Mouse (Mus musculus) liver, postnatal 0 days (tissue): Measurements from ENCODE around the gene Nid1. TPM values are rescaled to one million over a fixed set of nuclear protein-coding genes. Genes with fewer than 3 reads are reported as not detected.

Experiments used
- ATAC-seq: fragments of 200-750 bp; cut with Nextera tagmentation; 2 replicates; pipeline ENCODE4 v1.8.0; 2017; ENCODE audit warnings: mild to moderate bottlenecking, moderate library complexity
- DNase-seq: peaks from one replicate; pipeline ENCODE4 v3.0.0-alpha.2; 2016
- H3K27ac ChIP-seq: fragments of 300-500 bp; sonication (generic); 2 replicates; pipeline ENCODE4 v1.5.1; 2014; ENCODE audit warnings: antibody characterized with exemption, moderate library complexity, mild to moderate bottlenecking, low read depth
- H3K27me3 ChIP-seq: fragments of 300-500 bp; sonication (generic); 2 replicates; pipeline ENCODE4 v1.6.1; 2014; ENCODE audit warnings: low read length, control low read depth, mixed read lengths; ENCODE audit not compliant: insufficient read depth
- H3K36me3 ChIP-seq: fragments of 300-500 bp; sonication (generic); replicated peaks from 2 replicates; pipeline ENCODE4 v1.6.1; 2014; ENCODE audit warnings: mild to moderate bottlenecking, control low read depth, low read length, moderate library complexity, mixed read lengths; ENCODE audit not compliant: insufficient read depth
- H3K4me1 ChIP-seq: fragments of 300-500 bp; sonication (generic); 2 replicates; pipeline ENCODE4 v1.6.1; 2014; ENCODE audit warnings: antibody characterized with exemption, mild to moderate bottlenecking, control low read depth; ENCODE audit not compliant: insufficient read depth
- H3K4me2 ChIP-seq: fragments of 300-500 bp; sonication (generic); 2 replicates; pipeline ENCODE4 v1.6.1; 2014; ENCODE audit warnings: low read depth, mild to moderate bottlenecking, low read length, moderate library complexity, mixed read lengths
- H3K4me3 ChIP-seq: fragments of 300-500 bp; sonication (generic); 2 replicates; pipeline ENCODE4 v1.5.1; 2014; ENCODE audit warnings: low read depth, low read length
- H3K9ac ChIP-seq: fragments of 300-500 bp; sonication (generic); replicated peaks from 2 replicates; pipeline ENCODE4 v1.6.1; 2014; ENCODE audit warnings: mild to moderate bottlenecking, moderate library complexity
- H3K9me3 ChIP-seq: fragments of 300-500 bp; sonication (generic); 2 replicates; pipeline ENCODE4 v1.6.1; 2016; ENCODE audit warnings: mild to moderate bottlenecking, control low read depth, low read length, mixed read lengths
- CTCF ChIP-seq: sonication (generic); IDR thresholded peaks from 2 replicates; pipeline ENCODE4 v1.5.1; 2016; ENCODE audit warnings: antibody characterized with exemption, low read depth
- EP300 ChIP-seq: IDR thresholded peaks from 2 replicates; pipeline ENCODE4 v1.6.1; 2016; ENCODE audit warnings: antibody characterized with exemption, low read depth, mild to moderate bottlenecking
- WGBS: fragments of 180-500 bp; shearing (Covaris S2); extraction: QIAGEN DNeasy Blood & Tissue Kit; methylation state at CpG from one replicate; pipeline ENCODE4 v1.1.7; 2014; ENCODE audit not compliant: insufficient replicate concordance; 5-methylcytosine and 5-hydroxymethylcytosine counted together
- polyA plus RNA-seq: library from polyadenylated mRNA; unstranded; fragments of >200 nt; fragmentation: Nextera tagmentation; extraction: Ambion mirVana; gene quantifications from 2 replicates; pipeline ENCODE4 v1.2.1, GENCODE M21; 2015

Gene Nid1
- polyA plus RNA-seq, 1 experiment from 2014 or later: 17.9 TPM

- ATAC-seq (no peak), DNase-seq (no peak)
- Histone ChIP-seq H3K4me2 (no peak overlapping the region), H3K9ac (no peak overlapping the region), H3K4me1 (peaks cover 5% of the 10 kb centered on the region; the same call in 1 of the 2 replicates), H3K9me3 (no peaks in the 10 kb centered on the region), H3K27ac (no peak overlapping the region), H3K4me3 (no peak overlapping the region), H3K36me3 (no peaks in the 10 kb centered on the region), H3K27me3 (no peaks in the 10 kb centered on the region)
- WGBS: 87% methylated on average over 3 of the region's 3 CpGs
- TF ChIP-seq EP300 (no peak), CTCF (no peak)
Measured at GRCm38 (mm10) chr13:13555196-13555595, 117.8 kb downstream of the Nid1 start.

DNA sequence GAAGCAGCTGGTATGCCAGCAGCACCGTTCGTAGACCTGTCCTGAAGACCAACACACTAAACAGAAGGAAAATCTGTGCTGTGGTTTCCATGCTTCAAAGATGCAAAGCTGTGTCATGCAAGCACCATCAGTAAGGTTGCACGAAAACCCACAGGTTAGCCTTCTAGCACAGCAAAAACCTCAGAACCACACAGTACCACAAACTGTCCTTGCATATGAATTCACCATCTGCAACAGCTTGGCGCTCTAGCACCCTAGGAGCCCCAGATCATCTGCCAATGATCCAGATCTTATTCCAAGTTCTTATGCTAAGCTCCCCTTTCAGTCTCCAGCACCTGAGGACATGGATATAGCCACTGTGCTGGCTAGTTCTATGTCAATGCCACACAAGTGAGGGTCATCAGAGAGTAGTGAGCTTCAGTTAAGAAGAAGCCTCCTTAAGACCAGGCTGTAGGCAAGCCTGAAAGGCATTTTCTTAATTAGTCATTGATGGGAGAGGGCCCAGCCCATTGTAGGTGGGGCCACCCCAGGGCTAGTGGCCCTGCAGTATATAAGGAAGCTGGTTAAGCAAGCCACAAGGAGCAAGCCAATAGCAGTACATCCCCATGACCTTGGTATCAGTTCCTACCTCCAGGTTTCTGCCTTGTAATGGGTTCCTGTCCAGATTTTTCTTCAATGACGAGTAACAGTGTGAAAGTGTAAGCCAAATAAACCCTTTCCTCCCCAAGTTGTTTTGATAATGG is 119.8 kb downstream of the Nid1 start:
- Histone ChIP-seq H3K27me3 (no peaks in the 10 kb centered on the region), H3K4me2 (no peak overlapping the region), H3K9ac (no peak overlapping the region), H3K36me3 (no peaks in the 10 kb centered on the region), H3K9me3 (no peaks in the 10 kb centered on the region), H3K4me3 (no peak overlapping the region), H3K27ac (no peak overlapping the region), H3K4me1 (peaks cover 5% of the 10 kb centered on the region; the same call in 1 of the 2 replicates)
- no peak for ATAC-seq
- 63% methylated on average over 5 of the region's 5 CpGs for WGBS
- TF ChIP-seq CTCF (no peak), EP300 (no peak)
- DNase-seq: no peak

- no peaks in the 10 kb centered on the region for H3K36me3 ChIP-seq
- no peak overlapping the region for H3K9ac ChIP-seq
- WGBS: 57% methylated on average over 2 of the region's 2 CpGs
- no peaks in the 10 kb centered on the region for H3K9me3 ChIP-seq
- H3K4me1 ChIP-seq: peaks cover 5% of the 10 kb centered on the region; the same call in 1 of the 2 replicates
- ATAC-seq (no peak), DNase-seq (no peak)
- no peak overlapping the region for H3K4me3 ChIP-seq
- no peak overlapping the region for H3K4me2 ChIP-seq
- TF ChIP-seq EP300 (no peak), CTCF (no peak)
- H3K27me3 ChIP-seq: no peaks in the 10 kb centered on the region
- H3K27ac ChIP-seq: peak overlapping the region; percentile 71; the same call in 1 of the 2 replicates
Measured at GRCm38 (mm10) chr13:13558251-13558650, 120.9 kb downstream of the Nid1 start.

GRCm38 (mm10) chr13:13558900-13559299 is 121.5 kb downstream of the Nid1 start:
- peak; percentile 58 for DNase-seq
- peak overlapping the region; percentile 30 for H3K4me2 ChIP-seq
- no peak overlapping the region for H3K9ac ChIP-seq
- H3K36me3 ChIP-seq: no peaks in the 10 kb centered on the region
- peak overlapping the region; percentile 51 for H3K27ac ChIP-seq
- H3K4me3 ChIP-seq: no peak overlapping the region
- no peaks in the 10 kb centered on the region for H3K27me3 ChIP-seq
- H3K9me3 ChIP-seq: no peaks in the 10 kb centered on the region
- TF ChIP-seq CTCF (no peak), EP300 (peak; percentile 63; the same call in 1 of the 2 replicates)
- peak; percentile 81 for ATAC-seq
- H3K4me1 ChIP-seq: peaks cover 5% of the 10 kb centered on the region; the same call in 1 of the 2 replicates
- WGBS: 38% methylated on average over 5 of the region's 5 CpGs

Other genes with a start within 250 kb of the Nid1 start
- gene Gpr137b, start 43.5 kb upstream of the Nid1 start, polyA plus RNA-seq: 2.2 and 3.6 TPM in 2 replicates
- 3.1 and 5.6 TPM in 2 replicates for gene Lyst, start 152.8 kb downstream of the Nid1 start, polyA plus RNA-seq